Mouse (Mus musculus) heart, postnatal 0 days (tissue): ENCODE measurements around the gene Lingo2. TPM values are rescaled to one million over a fixed set of nuclear protein-coding genes. Genes with fewer than 3 reads are reported as not detected.
"Not testable (repeated sequence)": the region's sequence is repeated elsewhere in the genome, so short reads cannot be mapped to it uniquely, and the experiment has no call there.

Experiments used
- ATAC-seq: fragments of 200-750 bp; cut with Nextera tagmentation; 2 replicates; pipeline ENCODE4 v1.8.0; 2017; ENCODE audit warnings: low read depth, moderate number of reproducible peaks, moderate library complexity; ENCODE audit not compliant: insufficient read depth
- DNase-seq: peaks from one replicate; pipeline ENCODE4 v3.0.0-alpha.2; 2016; ENCODE audit warnings: low spot score
- H3K27ac ChIP-seq: fragments of 300-500 bp; sonication (generic); 2 replicates; pipeline ENCODE4 v1.5.1; 2014; ENCODE audit warnings: low read depth, mild to moderate bottlenecking
- H3K27me3 ChIP-seq: fragments of 300-500 bp; sonication (generic); 2 replicates; pipeline ENCODE4 v1.6.1; 2014; ENCODE audit warnings: low read length, mixed read lengths; ENCODE audit not compliant: control insufficient read depth, insufficient read depth
- H3K36me3 ChIP-seq: fragments of 300-500 bp; sonication (generic); replicated peaks from 2 replicates; pipeline ENCODE4 v1.6.1; 2014; ENCODE audit warnings: low read length, mixed read lengths; ENCODE audit not compliant: control insufficient read depth, insufficient read depth
- H3K4me1 ChIP-seq: fragments of 300-500 bp; sonication (generic); 2 replicates; pipeline ENCODE4 v1.6.1; 2014; ENCODE audit warnings: antibody characterized with exemption; ENCODE audit not compliant: control insufficient read depth, insufficient read depth
- H3K4me2 ChIP-seq: fragments of 300-500 bp; sonication (generic); 2 replicates; pipeline ENCODE4 v1.6.1; 2014; ENCODE audit warnings: low read depth, mild to moderate bottlenecking, low read length, moderate library complexity
- H3K4me3 ChIP-seq: fragments of 300-500 bp; sonication (generic); 2 replicates; pipeline ENCODE4 v1.5.1; 2014; ENCODE audit warnings: low read depth, low read length
- H3K9ac ChIP-seq: fragments of 300-500 bp; sonication (generic); replicated peaks from 2 replicates; pipeline ENCODE4 v1.6.1; 2014; ENCODE audit warnings: low read depth, low read length, mixed read lengths
- H3K9me3 ChIP-seq: fragments of 300-500 bp; sonication (generic); replicated peaks from 2 replicates; pipeline ENCODE4 v1.6.1; 2016; ENCODE audit warnings: low read length; ENCODE audit not compliant: control insufficient read depth
- CTCF ChIP-seq: IDR thresholded peaks from 2 replicates; pipeline ENCODE4 v1.5.1; 2016; ENCODE audit warnings: antibody characterized with exemption, control low read depth, low read depth
- EP300 ChIP-seq: IDR thresholded peaks from 2 replicates; pipeline ENCODE4 v1.6.1; 2016; ENCODE audit warnings: antibody characterized with exemption, low read depth
- WGBS: fragments of 180-500 bp; shearing (Covaris S2); extraction: QIAGEN DNeasy Blood & Tissue Kit; methylation state at CpG from one replicate; pipeline ENCODE4 v1.1.7; 2014; 5-methylcytosine and 5-hydroxymethylcytosine counted together
- polyA plus RNA-seq: library from polyadenylated mRNA; unstranded; fragments of >200 nt; fragmentation: Nextera tagmentation; extraction: Ambion mirVana; gene quantifications from 2 replicates; pipeline ENCODE4 v1.2.1, GENCODE M21; 2015
- total RNA-seq: library from RNA; depleted of rRNA; stranded (reverse); fragments of >200 nt; gene quantifications from 2 replicates; pipeline ENCODE4 v1.2.3, GENCODE M21; 2014; ENCODE audit warnings: low replicate concordance

The Lingo2 gene
- total and polyA plus RNA-seq, 2 experiments from 2014 or later = 0.12 TPM; not detected in 1

DNA sequence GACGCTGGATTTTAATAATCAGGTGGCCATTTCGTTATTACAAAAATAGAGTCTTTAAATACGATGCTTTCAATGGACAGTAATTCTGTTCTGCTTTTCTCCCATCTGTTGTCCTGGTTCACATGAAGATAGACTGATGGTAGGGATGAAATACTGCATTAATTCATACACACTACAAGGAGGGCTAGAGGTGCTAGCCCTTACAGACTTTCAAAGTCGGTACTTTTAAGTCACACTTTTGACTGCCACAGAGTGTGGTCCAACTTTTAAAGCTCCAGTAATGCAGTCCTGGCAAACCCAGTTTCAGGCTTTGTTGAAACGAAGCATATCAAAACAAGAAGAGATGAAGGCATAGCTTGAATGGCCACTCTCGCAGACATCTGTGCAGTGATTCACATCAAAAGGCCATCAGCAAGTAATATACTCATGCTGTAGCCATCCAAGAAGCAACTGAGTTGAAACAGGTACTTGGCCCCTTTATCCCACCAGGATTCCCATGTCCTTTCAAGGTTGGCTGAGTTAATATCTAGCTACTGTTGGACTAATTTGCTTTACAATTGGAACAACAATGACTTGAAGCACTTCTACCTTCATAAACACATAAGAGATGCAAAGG lies 872.5 kb downstream of the Lingo2 start:
- Histone ChIP-seq H3K9ac (no peak overlapping the region), H3K4me1 (no peaks in the 10 kb centered on the region), H3K27ac (no peak overlapping the region), H3K36me3 (no peaks in the 10 kb centered on the region), H3K9me3 (no peaks in the 10 kb centered on the region), H3K27me3 (no peaks in the 10 kb centered on the region), H3K4me3 (no peak overlapping the region), H3K4me2 (no peak overlapping the region)
- no peak for DNase-seq
- WGBS = 61% methylated on average over 6 of the region's 6 CpGs
- no peak for ATAC-seq
- TF ChIP-seq CTCF (no peak), EP300 (no peak)

DNA sequence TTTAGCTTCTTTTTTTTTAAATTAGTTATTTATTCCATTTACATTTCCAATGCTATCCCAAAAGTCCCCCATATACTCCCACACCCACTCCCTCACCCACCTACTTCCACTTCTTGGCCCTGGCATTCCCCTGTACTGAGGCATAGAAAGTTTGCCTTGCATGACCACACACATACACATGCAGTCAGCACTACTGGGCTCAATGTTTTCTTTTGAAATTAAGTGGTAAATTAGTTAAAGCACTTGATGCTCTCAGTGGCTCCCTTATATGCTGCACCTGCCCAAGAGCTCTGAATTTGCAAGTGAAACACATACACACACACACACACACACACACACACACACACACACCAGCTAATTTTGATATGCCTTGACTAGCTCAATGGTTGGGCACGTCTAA lies 886.8 kb downstream of the Lingo2 start:
- H3K36me3 ChIP-seq, H3K27ac ChIP-seq, H3K4me3 ChIP-seq, DNase-seq, H3K9ac ChIP-seq, H3K9me3 ChIP-seq, ATAC-seq, H3K4me2 ChIP-seq, H3K4me1 ChIP-seq, H3K27me3 ChIP-seq: not testable (repeated sequence)
- 52% methylated on average over 1 of the region's 1 CpGs for WGBS

DNA sequence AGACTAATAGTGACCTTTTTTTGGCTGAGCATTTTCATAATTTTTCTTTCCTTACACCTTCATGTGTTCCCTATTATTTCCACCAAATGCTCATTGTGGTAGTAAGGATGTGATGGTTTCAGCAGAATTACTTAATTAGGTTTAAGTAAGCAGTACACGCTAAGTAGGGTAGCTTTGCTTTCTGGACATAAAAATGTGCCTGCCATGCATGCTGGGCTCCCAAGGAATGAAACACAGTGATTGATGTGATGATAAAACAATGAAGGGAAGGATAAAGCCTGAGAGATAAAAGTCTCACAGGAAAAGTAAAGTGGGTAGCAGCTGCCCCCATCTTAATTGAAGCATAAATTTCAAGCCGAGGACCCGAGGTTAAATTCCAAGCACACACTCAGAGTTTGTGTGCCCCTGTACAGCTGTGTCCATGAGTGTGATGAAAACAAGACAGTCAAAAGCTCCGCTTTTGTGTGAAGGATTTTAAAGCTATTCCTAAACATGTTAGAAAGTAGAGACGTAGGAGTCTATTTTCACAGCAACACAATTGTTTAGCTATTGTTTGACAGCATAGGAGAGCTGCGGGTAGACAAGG lies 898.7 kb downstream of the Lingo2 start:
- Histone ChIP-seq H3K9me3 (no peaks in the 10 kb centered on the region), H3K27ac (no peak overlapping the region), H3K36me3 (no peaks in the 10 kb centered on the region), H3K27me3 (no peaks in the 10 kb centered on the region), H3K9ac (no peak overlapping the region), H3K4me3 (no peak overlapping the region), H3K4me2 (no peak overlapping the region), H3K4me1 (no peaks in the 10 kb centered on the region)
- TF ChIP-seq EP300 = no peak
- TF ChIP-seq CTCF = no peak
- 74% methylated on average over 6 of the region's 6 CpGs for WGBS
- DNase-seq = no peak
- ATAC-seq = no peak

DNA sequence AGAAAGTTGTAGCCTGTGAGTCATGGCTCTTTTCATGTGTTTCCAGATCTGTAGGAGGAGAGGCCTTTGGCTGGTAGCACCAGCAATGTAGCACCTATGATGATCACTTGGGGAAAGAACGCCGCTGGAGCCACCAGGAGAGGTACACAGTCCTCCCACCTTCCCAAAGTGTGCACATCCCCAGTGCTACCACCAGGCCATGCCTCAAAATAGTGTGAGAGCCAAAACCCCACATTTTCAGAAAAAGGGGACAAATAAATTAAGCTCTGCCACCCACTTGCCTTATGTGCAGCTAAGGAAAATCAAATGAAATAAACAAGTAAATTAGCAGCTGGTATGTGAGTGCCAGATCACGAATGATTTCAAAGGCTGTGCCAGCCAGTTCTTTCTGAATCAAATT lies 911.2 kb downstream of the Lingo2 start:
- DNase-seq (no peak), ATAC-seq (no peak)
- 78% methylated on average over 3 of the region's 3 CpGs for WGBS
- no peaks in the 10 kb centered on the region for H3K36me3 ChIP-seq
- no peak overlapping the region for H3K27ac ChIP-seq
- H3K4me1 ChIP-seq = no peaks in the 10 kb centered on the region
- no peak overlapping the region for H3K4me3 ChIP-seq
- no peak overlapping the region for H3K4me2 ChIP-seq
- H3K9ac ChIP-seq = no peak overlapping the region
- TF ChIP-seq EP300 (no peak), CTCF (no peak)
- no peaks in the 10 kb centered on the region for H3K9me3 ChIP-seq
- H3K27me3 ChIP-seq = no peaks in the 10 kb centered on the region

DNA sequence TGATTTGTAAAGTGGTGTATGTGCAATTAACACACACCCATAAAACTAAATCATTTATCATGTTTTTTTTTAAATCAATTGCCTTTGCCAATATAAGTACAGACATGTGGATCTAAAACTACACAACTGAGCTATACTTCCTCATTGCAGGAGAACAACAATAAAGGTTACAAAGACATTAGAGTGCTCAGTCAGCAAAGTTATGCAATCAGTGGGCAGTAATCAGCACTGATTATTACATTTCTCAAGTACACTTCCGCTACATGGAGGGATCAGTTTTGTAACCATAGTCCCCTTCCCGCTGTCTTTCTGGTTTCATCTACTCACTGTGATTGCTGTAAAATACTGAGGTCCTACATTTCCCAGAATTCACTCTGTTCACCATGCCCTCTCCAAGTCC lies 912.8 kb downstream of the Lingo2 start:
- Histone ChIP-seq H3K4me3 (no peak overlapping the region), H3K27ac (no peak overlapping the region), H3K9ac (no peak overlapping the region), H3K4me2 (no peak overlapping the region), H3K36me3 (no peaks in the 10 kb centered on the region), H3K9me3 (no peaks in the 10 kb centered on the region), H3K4me1 (no peaks in the 10 kb centered on the region), H3K27me3 (no peaks in the 10 kb centered on the region)
- DNase-seq (no peak), ATAC-seq (no peak)
- TF ChIP-seq CTCF (no peak), EP300 (no peak)
- WGBS = 76% methylated on average over 2 of the region's 2 CpGs

DNA sequence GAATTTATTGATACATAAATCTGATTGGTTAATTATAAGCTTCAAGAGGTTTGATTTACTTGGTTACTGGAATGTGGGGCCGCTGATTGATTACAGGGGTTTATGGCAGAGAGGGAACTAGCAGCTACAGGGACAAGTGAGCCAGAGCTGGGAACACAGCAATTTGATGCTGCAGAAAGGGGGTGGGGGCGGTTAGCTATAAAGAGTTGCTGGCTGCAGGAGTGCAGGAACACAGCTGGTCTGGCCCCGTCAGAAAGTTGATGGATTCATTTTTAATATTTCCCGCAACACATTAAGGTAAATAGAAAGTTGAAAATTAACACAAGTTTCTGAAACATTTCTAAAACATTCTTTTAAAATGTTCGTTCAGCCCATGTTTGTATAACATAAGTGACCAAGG lies 919.5 kb downstream of the Lingo2 start:
- Histone ChIP-seq H3K9me3 (no peaks in the 10 kb centered on the region), H3K27me3 (no peaks in the 10 kb centered on the region), H3K4me3 (no peak overlapping the region), H3K4me2 (no peak overlapping the region), H3K9ac (no peak overlapping the region), H3K27ac (no peak overlapping the region), H3K36me3 (no peaks in the 10 kb centered on the region), H3K4me1 (no peaks in the 10 kb centered on the region)
- WGBS = 69% methylated on average over 5 of the region's 5 CpGs
- DNase-seq = no peak
- ATAC-seq = no peak
- TF ChIP-seq EP300 = no peak
- TF ChIP-seq CTCF = no peak
